Mouse (Mus musculus): ENCODE results near the gene Zfp451.

DNA sequence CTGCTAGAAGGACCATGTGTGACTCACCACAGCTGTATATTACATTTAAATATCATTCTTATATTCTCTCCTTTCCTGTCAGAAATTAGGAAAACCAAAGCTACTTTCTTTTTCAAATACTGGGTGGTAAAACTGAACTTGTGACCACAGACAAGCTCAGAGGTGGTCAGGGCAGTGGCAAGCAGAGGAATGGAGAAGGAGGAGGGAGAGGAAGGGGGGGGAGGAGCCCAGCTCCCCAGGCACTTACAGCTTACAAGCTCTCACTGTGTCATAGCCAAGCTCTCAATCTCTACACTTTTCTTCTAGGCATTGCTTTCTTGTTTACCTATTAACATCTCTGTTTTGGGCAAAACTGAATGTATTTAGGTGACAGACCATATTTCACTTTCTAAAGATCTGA lies 45.6 kb downstream of the Zfp451 start:
- TF ChIP-seq CTCF (IDR thresholded peaks at IDR 0.05; ENCODE audit: extremely low read depth, insufficient read depth, insufficient read length, insufficient replicate concordance) = no peak
- TF ChIP-seq POLR2A (IDR thresholded peaks at IDR 0.05; ENCODE audit: low read depth, low read length) = no peak
